Mouse (Mus musculus): ENCODE data around the gene Gm4981. TPM values are rescaled to one million over a fixed set of nuclear protein-coding genes. Genes with fewer than 3 reads are reported as not detected.
"Not testable (repeated sequence)": the region's sequence is repeated elsewhere in the genome, so short reads cannot be mapped to it uniquely, and the experiment has no call there.

The Gm4981 gene
- total RNA-seq, 1 experiment from 2014 or later, result not detected

DNA sequence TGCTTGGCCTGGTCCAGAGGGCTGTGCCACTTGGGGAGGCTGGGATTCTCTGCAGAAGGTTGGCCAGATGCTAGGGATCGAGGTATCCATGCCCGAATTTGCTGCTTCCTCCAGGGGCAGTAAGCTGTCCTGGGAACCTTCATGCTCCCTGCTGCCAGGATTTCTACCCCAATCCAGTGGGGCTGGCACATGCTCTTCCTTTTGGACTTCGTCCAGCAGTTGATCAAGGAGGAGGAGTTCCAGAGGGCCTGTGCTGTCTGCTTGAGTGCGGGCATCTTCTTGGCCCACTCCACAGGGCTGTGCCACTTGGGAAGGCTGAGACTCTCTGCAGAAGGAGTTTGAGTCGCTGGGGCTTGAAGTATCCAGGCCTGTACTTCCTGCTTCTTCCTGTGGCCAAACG is 13.3 kb downstream of the Gm4981 start:
- DNase-seq, result not testable (repeated sequence)

DNA sequence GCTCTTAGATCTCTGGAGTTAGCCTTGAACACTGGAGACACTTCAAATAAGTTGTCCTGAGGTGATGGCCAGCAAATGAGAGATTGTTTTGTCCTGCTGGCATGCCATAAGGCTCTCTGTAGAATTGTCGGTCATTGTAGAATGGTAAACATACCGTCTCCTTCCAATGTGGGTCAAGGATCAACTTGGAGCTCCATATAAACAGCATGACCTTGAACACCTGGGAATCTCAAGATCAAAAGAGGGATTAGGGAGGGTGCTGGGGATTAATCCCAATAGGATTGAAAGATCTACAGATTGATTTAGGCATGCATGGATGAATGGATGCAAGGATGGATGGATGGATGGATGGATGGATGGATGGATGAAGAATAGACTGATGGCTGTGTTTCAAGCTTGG is 14.9 kb downstream of the Gm4981 start:
- DNase-seq, result not testable (repeated sequence)

DNA sequence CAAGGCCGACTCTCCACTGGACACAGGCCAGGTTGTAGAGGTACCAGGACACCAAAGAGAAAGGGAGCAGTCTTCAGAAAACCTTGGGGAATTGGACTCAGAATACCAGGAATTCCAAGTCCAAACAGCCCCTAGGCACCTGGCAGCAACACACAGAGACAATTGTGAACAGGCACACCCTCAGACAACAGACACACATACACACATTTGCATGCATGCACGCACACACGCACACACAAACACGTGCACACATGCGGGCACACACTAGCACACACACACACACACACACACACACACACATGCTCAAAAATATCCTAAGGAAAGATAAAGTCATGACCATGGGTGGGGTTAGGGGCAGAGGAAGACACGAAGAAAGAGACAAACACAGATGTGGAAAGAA is 15.8 kb downstream of the Gm4981 start:
- no peak for DNase-seq

DNA sequence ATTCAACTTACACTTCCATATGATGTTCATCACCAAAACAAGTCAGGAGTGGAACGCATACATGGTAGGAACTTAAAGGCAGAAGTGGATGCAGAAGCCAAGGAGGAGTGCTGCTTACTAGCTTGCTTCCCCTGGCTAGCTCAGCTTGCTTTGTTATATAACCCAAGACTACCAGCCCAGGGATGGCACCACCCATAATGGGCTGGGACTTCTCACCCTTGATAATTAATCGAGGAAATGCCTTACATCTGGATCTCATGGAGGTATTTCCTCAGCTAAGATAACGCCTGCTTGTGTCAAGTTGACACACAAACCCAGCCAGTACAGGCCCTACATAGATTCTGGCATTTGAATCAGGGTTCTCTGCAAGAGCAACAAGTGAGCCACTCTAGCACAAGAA is 19.1 kb downstream of the Gm4981 start:
- DNase-seq, result no peak

DNA sequence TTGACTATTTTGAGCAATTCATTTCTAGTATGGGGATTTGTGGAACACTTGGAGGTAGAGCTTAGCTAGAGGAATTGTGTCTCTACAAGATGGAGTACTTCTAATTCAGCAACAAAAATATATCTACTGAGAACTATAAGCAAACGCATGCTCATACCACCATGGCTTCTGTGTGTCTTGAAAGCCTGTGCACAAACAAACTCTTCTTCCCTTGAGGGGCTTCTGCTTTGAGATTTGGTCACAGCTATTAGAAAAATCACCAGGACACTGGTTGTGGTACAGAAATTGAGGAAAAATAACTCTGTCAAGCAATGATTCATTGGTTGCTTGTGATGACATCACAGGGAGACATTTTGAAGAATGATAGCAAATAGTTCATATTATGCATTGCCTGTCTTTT is 21.1 kb downstream of the Gm4981 start:
- DNase-seq, result no peak

DNA sequence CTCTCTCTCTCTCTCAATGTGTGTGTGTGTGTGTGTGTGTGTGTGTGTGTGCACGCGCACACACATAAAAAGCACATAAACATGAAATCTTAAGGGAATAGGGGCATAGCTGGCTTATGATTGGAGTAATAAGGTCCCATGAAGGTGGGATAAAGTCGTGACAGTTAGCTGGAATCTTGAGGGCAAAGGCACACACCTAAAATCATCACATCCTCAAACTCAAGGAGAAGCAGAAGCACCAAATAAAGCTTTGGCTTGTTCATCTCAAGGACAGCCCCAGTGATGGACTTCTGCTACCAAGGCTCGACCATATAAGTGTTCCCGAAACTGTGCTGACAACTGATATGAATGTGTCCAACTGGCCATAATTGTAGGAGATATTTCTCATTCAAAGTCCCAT is 21.6 kb downstream of the Gm4981 start:
- no peak for DNase-seq

DNA sequence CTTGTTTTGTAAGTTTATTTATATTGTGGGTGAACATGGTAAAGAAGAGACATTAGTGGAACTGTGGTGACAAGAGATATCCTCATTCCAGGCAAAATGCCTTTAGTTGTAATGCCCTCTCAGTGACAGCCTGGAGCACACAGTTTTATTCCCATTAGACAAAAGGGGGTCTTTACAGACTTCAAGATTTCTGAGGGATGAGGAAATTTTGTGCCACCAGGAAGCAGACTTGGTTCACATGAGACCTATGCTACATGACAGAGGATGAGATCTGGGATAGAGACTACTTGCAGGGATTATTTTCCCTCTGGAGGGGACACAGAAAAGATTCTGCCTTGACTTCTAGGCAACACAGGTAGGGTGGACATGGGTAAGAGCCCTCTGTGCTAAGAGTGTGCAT is 22.0 kb downstream of the Gm4981 start:
- DNase-seq, result no peak

DNA sequence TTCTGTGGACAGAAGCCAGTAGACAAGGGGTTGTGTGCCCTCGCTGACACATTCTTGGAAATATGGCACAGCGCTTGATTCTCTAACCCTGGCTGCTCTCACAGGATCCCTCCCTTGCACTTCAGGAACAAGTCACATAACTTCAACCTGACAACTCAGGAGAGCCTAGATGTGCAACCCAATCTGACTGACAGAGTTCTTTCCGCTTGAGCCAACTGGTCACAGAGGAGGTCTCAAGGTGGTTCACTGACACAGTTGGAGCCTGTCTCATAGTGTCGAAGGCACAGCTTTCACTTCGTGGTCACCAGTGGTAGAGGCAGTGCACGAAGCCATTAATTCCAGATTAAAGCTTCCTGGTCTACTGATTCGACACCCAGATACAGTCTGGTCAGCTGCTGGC is 24.3 kb downstream of the Gm4981 start:
- no peak for DNase-seq

DNA sequence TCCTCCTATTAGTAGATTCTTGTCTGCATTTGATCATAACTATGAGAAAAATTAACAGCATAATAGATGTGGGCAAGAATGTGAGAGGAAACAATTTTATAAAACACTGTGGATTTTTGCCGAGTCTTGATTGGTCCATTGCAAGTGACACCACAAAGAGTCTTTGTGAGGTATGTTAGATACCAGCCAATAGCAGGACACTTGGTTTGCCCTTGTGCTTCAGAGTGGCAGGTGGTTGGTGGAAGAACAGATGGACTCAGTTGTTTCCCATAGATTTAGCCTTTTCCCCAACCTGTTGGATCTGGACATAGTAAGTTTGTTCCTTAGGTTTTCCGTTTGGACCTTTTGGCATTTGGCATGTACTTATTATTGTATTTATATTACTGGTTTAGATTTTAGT is 25.3 kb downstream of the Gm4981 start:
- DNase-seq, result no peak

DNA sequence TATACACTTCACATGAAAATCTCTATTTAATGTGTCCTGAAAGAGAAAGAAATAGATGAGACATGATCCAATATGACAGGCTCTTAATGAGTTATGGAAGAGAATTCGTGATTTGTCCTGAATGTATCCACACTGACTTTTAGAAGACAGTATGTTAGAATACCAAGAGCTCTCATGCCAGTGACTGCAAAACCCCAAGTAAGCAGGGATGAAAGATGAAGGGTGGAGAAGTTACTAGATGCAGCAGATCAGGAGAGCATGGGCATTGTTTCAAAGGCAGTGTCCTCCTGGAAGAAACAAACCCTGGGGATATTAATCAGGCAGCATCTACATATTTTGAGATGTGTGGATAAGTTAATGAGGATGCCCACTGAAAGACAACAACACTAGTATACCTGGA is 26.0 kb downstream of the Gm4981 start:
- DNase-seq, result no peak

DNA sequence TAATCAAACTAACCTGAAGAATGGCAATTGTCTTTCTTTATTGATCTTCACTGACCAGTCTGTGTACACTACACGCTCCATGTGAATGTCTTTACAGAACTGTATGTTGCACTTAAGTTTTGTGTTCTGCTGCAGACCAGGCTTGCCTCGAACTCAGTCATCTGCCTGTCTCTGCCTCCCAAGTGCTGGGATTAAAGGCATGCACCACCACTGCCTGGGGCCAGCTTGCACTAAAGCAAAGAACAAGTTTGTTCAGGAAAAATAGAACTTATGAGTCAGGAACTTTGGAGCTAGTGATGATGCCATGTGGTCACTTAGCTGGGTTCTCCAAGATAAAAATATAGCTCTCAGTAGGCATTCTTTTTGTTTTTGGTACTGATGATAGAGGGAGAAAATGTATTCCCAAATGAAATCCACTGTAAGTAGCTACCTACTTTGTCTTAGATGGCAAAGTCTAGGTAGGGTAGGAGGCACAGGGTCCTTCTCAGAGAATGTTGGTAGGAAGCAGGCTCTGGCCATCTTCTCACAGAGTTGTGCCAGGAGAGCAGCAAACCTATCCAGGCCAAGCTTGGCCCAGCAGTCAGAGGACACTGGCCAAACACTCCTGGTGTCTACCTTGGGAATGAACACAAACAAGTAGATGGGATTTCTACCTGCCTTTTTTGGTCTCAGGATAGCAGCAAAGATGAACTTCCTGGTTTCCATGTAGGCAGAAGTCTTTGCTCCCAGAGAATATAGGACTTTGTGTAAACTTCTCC is 26.6 kb downstream of the Gm4981 start:
- DNase-seq, result no peak

DNA sequence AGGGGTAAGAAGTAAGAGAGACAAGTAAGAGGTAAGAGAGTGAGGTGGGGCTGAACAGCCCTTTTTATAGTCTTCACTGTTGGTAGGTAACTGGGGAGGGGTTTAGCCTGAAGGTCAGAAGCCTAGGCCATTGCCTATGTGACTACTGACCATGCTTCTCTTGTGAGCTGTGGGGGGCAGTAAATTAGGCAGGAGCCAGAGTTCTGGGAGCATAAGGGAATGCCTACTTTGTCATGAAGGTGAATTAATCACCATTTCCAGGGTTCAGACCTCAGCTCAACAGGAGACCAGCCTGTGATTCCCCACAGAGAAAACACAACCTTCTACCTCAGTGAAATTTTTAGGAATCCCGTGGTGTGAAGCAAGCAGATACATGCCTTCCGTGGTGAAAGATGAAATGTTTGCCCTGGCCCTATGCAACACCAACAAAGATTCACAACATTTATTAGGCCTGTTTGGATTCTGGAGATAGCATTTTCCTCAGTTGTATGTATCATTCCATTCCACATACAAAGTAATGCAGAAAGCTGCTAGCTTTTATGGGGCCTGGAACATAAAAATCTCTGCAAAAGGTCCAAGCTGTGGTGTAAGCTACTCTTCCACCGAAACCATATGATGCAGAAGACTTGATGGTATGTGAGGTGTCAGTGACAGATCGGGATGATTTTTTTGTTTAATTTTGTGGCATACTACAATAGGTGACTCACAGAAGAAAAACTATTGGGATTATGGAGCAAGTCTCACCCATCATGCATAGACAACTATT is 29.7 kb downstream of the Gm4981 start:
- DNase-seq, result no peak

DNA sequence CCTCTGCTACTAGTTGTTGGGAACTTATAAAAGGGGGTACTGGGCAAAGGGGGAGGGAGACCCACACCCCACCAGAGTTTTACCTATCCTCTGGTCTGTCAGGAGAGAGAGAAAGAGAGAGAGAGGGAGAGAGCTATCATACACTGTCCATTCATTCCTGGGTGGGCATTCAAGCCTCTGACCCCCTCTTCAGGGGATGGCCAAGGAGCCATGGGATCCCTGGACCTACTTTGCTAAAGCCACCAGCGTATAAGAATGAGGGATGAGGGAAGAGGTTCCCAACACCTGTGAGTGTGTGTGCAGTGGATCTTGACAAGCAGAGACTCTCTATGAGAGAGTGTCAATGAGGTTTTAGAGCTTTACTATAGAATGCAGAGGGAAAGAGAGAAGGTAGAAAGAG is 30.5 kb downstream of the Gm4981 start:
- no peak for DNase-seq

Other genes starting within 250 kb of the Gm4981 start
- not detected in 2 replicates for gene AW822073, start 11.8 kb downstream of the Gm4981 start, total RNA-seq (2021)
- gene Duxf3, start 4.0 kb downstream of the Gm4981 start, total RNA-seq (2021), result not detected in 2 replicates
- 40.5 and 45.2 TPM in 2 replicates for gene Gcc2, start 18.8 kb upstream of the Gm4981 start, total RNA-seq (2021)
- gene Lims1, start 86.8 kb upstream of the Gm4981 start, total RNA-seq (2021), result 51.8 and 54.9 TPM in 2 replicates
- gene Ranbp2, start 210.2 kb upstream of the Gm4981 start, total RNA-seq (2021), result 71.0 and 72.9 TPM in 2 replicates